Comparison of ENCODE assay signal across 8 mouse cellular contexts in the genomic region with DNA sequence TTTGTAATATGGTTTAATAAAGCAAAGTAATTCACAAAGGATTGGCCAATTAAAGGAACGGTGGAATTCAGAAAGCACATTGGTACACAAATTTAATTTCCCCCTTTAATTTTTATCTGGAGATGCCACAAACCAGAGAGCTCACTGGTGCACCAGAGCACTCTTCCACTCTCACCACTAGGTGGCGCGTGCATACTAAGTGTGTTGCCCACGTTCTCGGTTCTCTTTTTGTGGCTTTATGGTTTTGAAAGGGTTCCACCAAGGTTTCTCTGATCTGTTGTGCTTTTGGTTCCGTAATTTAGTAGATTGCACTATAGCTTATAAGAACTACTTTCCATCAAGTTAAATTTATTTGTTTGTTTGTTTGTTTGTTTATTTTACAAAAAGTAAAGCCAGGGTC. TPM values are rescaled to one million over a fixed set of nuclear protein-coding genes. Genes with fewer than 3 reads are reported as not detected.
DNase-seq lines count a peak whose midpoint lies in the region; ATAC-seq and TF ChIP-seq lines count a peak whose summit lies in the region.
"Had no signal": no experiment of that assay in that cellular context is flagged by ENCODE, and none has a peak within 500 bp of the region (broad histone marks: within the 10 kb centered on the region; RNA-seq: fewer than 3 reads in every experiment).

No protein-coding gene starts in this region.

- DNase-seq in CD4-positive helper T cell, adult 2 months (ENCODE audit: low read depth, low spot score): peak; percentile 82
- DNase-seq in c-Kit-positive CD71-positive TER-119-positive erythroid progenitor cells, embryonic 14.5 days (ENCODE audit: low spot score): peak; percentile 62
- DNase-seq in frontal cortex, adult 2 months (ENCODE audit: extremely low spot score in 1 of 2, low spot score in 1 of 2): peak; percentile 20 to 84
- DNase-seq in kidney, postnatal 25 days: peak; percentile 85 to 90
- peak; percentile 27 to 36 for DNase-seq in right cerebral cortex, postnatal 36 days (ENCODE audit: low spot score in 2 of 2)

- peak; percentile 74; the same call in 1 of the 2 replicates for ATAC-seq in lung, embryonic 16.5 days (ENCODE audit: low read depth)

- H3K4me1 ChIP-seq in ES-Bruce4 (ENCODE audit: control insufficient read depth, insufficient read depth, low read length): no peaks in the 10 kb centered on the region
- H3K4me1 ChIP-seq in lung, embryonic 16.5 days (replicated peaks; ENCODE audit: control insufficient read depth, insufficient read depth, low read length): no peaks in the 10 kb centered on the region
- H3K4me1 ChIP-seq: liver, embryonic 15.5 days had no signal

- no peak overlapping the region for H3K4me3 ChIP-seq in ES-Bruce4 (ENCODE audit: low read depth, low read length)
- no peak overlapping the region for H3K4me3 ChIP-seq in lung, embryonic 16.5 days (ENCODE audit: low read length)
- H3K4me3 ChIP-seq: liver, embryonic 15.5 days had no signal

- TF ChIP-seq POLR2A in ES-Bruce4 (IDR thresholded peaks at IDR 0.05; ENCODE audit: insufficient read depth, low read length): no peak

- H3K9me3 ChIP-seq in ES-Bruce4 (replicated peaks; ENCODE audit: control insufficient read depth, insufficient read depth, low read length, poor library complexity, severe bottlenecking): no peaks in the 10 kb centered on the region
- H3K9me3 ChIP-seq in lung, embryonic 16.5 days (ENCODE audit: control insufficient read depth, low read length): no peaks in the 10 kb centered on the region
- H3K9me3 ChIP-seq: liver, embryonic 15.5 days had no signal

- no peak overlapping the region for H3K9ac ChIP-seq in ES-Bruce4 (ENCODE audit: low read depth, poor library complexity, severe bottlenecking)
- no peak overlapping the region for H3K9ac ChIP-seq in lung, embryonic 16.5 days (ENCODE audit: low read length)
- H3K9ac ChIP-seq: liver, embryonic 15.5 days had no signal

- peak; percentile 75 for TF ChIP-seq CTCF in ES-Bruce4 (IDR thresholded peaks at IDR 0.05; ENCODE audit: low read depth, low read length)

- H3K27me3 ChIP-seq in ES-Bruce4 (ENCODE audit: control insufficient read depth, insufficient read depth, low read length, poor library complexity, severe bottlenecking): no peaks in the 10 kb centered on the region
- H3K27me3 ChIP-seq in lung, embryonic 16.5 days (ENCODE audit: control insufficient read depth, insufficient read depth, low read depth, low read length): no peaks in the 10 kb centered on the region
- H3K27me3 ChIP-seq: liver, embryonic 15.5 days had no signal

- H3K36me3 ChIP-seq in ES-Bruce4 (ENCODE audit: control insufficient read depth, insufficient read depth, low read length, poor library complexity, severe bottlenecking): no peaks in the 10 kb centered on the region
- no peaks in the 10 kb centered on the region for H3K36me3 ChIP-seq in lung, embryonic 16.5 days (ENCODE audit: control insufficient read depth, insufficient read depth, low read length)
- H3K36me3 ChIP-seq: liver, embryonic 15.5 days had no signal

- no peak overlapping the region for H3K4me2 ChIP-seq in lung, embryonic 16.5 days (ENCODE audit: low read depth, low read length)
- H3K4me2 ChIP-seq: liver, embryonic 15.5 days had no signal

- no peak overlapping the region for H3K27ac ChIP-seq in ES-Bruce4 (ENCODE audit: insufficient read depth, low read length)
- H3K27ac ChIP-seq in lung, embryonic 16.5 days (ENCODE audit: low read length): no peak overlapping the region
- H3K27ac ChIP-seq: liver, embryonic 15.5 days had no signal

- WGBS in lung, embryonic 16.5 days: 4% methylated on average over 6 of the region's 6 CpGs

- TF ChIP-seq EP300 in ES-Bruce4 (IDR thresholded peaks at IDR 0.05; ENCODE audit: insufficient read depth, low read depth, low read length): no peak

RNA-seq across cellular contexts. Expression of gene Tmem176a, which starts 22.9 kb away (rescaled TPM):
- polyA plus RNA-seq in ES-Bruce4 (2011; ENCODE audit: insufficient read depth, insufficient read length, low read depth, missing spikeins): 13.5 and 15.5 TPM in 2 replicates
- 23.7 and 28.1 TPM in 2 replicates for polyA plus RNA-seq in frontal cortex, adult 2 months (2012; rRNA removed)
- 242 and 258 TPM in 2 replicates for polyA plus RNA-seq in lung, embryonic 16.5 days (2015; fragmentation: Nextera tagmentation; extraction: Ambion mirVana)

RNA-seq across cellular contexts. Expression of gene Tmem176b, which starts 23.5 kb away (rescaled TPM):
- polyA plus RNA-seq in ES-Bruce4 (2011; ENCODE audit: insufficient read depth, insufficient read length, low read depth, missing spikeins): 7.1 and 7.2 TPM in 2 replicates
- polyA plus RNA-seq in frontal cortex, adult 2 months (2012; rRNA removed): 80.2 and 89.1 TPM in 2 replicates
- 450 and 479 TPM in 2 replicates for polyA plus RNA-seq in lung, embryonic 16.5 days (2015; fragmentation: Nextera tagmentation; extraction: Ambion mirVana)

RNA-seq across cellular contexts. Expression of gene Gimap3, which starts 47.2 kb away (rescaled TPM):
- not detected in 2 replicates for polyA plus RNA-seq in ES-Bruce4 (2011; ENCODE audit: insufficient read depth, insufficient read length, low read depth, missing spikeins)
- 0.28 and 0.34 TPM in 2 replicates for polyA plus RNA-seq in frontal cortex, adult 2 months (2012; rRNA removed)
- polyA plus RNA-seq in lung, embryonic 16.5 days (2015; fragmentation: Nextera tagmentation; extraction: Ambion mirVana): 0.08 and 0.10 TPM in 2 replicates

RNA-seq across cellular contexts. Expression of gene Aoc1, which starts 54.9 kb away (rescaled TPM):
- 0.24 and 0.30 TPM in 2 replicates for polyA plus RNA-seq in ES-Bruce4 (2011; ENCODE audit: insufficient read depth, insufficient read length, low read depth, missing spikeins)
- 0.10 and 0.38 TPM in 2 replicates for polyA plus RNA-seq in frontal cortex, adult 2 months (2012; rRNA removed)
- 0.30 TPM in 1 of 2 replicates, not detected in the other for polyA plus RNA-seq in lung, embryonic 16.5 days (2015; fragmentation: Nextera tagmentation; extraction: Ambion mirVana)
- polyA plus RNA-seq: liver, embryonic 15.5 days had no signal

Comparison
In these comparisons a context has a peak if more than half of its experiments do, and no peak if none do; other contexts are left out.
1. DNase-seq: peak in every context shown above with its lines; median percentile 88 in kidney, postnatal 25 days; 82 in CD4-positive helper T cell, adult 2 months; 62 in c-Kit-positive CD71-positive TER-119-positive erythroid progenitor cells, embryonic 14.5 days; 52 in frontal cortex, adult 2 months; 32 in right cerebral cortex, postnatal 36 days.